Mouse (Mus musculus) heart, postnatal 0 days (tissue): Measurements from ENCODE around the gene Med1. TPM values are rescaled to one million over a fixed set of nuclear protein-coding genes. Genes with fewer than 3 reads are reported as not detected.

Experiments used
- ATAC-seq: fragments of 200-750 bp; cut with Nextera tagmentation; 2 replicates; pipeline ENCODE4 v1.8.0; 2017; ENCODE audit warnings: low read depth, moderate number of reproducible peaks, moderate library complexity; ENCODE audit not compliant: insufficient read depth
- DNase-seq: peaks from one replicate; pipeline ENCODE4 v3.0.0-alpha.2; 2016; ENCODE audit warnings: low spot score
- H3K27ac ChIP-seq: fragments of 300-500 bp; sonication (generic); 2 replicates; pipeline ENCODE4 v1.5.1; 2014; ENCODE audit warnings: low read depth, mild to moderate bottlenecking
- H3K27me3 ChIP-seq: fragments of 300-500 bp; sonication (generic); 2 replicates; pipeline ENCODE4 v1.6.1; 2014; ENCODE audit warnings: low read length, mixed read lengths; ENCODE audit not compliant: control insufficient read depth, insufficient read depth
- H3K36me3 ChIP-seq: fragments of 300-500 bp; sonication (generic); replicated peaks from 2 replicates; pipeline ENCODE4 v1.6.1; 2014; ENCODE audit warnings: low read length, mixed read lengths; ENCODE audit not compliant: control insufficient read depth, insufficient read depth
- H3K4me1 ChIP-seq: fragments of 300-500 bp; sonication (generic); 2 replicates; pipeline ENCODE4 v1.6.1; 2014; ENCODE audit warnings: antibody characterized with exemption; ENCODE audit not compliant: control insufficient read depth, insufficient read depth
- H3K4me2 ChIP-seq: fragments of 300-500 bp; sonication (generic); 2 replicates; pipeline ENCODE4 v1.6.1; 2014; ENCODE audit warnings: low read depth, mild to moderate bottlenecking, low read length, moderate library complexity
- H3K4me3 ChIP-seq: fragments of 300-500 bp; sonication (generic); 2 replicates; pipeline ENCODE4 v1.5.1; 2014; ENCODE audit warnings: low read depth, low read length
- H3K9ac ChIP-seq: fragments of 300-500 bp; sonication (generic); replicated peaks from 2 replicates; pipeline ENCODE4 v1.6.1; 2014; ENCODE audit warnings: low read depth, low read length, mixed read lengths
- H3K9me3 ChIP-seq: fragments of 300-500 bp; sonication (generic); replicated peaks from 2 replicates; pipeline ENCODE4 v1.6.1; 2016; ENCODE audit warnings: low read length; ENCODE audit not compliant: control insufficient read depth
- CTCF ChIP-seq: IDR thresholded peaks from 2 replicates; pipeline ENCODE4 v1.5.1; 2016; ENCODE audit warnings: antibody characterized with exemption, control low read depth, low read depth
- EP300 ChIP-seq: IDR thresholded peaks from 2 replicates; pipeline ENCODE4 v1.6.1; 2016; ENCODE audit warnings: antibody characterized with exemption, low read depth
- WGBS: fragments of 180-500 bp; shearing (Covaris S2); extraction: QIAGEN DNeasy Blood & Tissue Kit; methylation state at CpG from one replicate; pipeline ENCODE4 v1.1.7; 2014; 5-methylcytosine and 5-hydroxymethylcytosine counted together
- polyA plus RNA-seq: library from polyadenylated mRNA; unstranded; fragments of >200 nt; fragmentation: Nextera tagmentation; extraction: Ambion mirVana; gene quantifications from 2 replicates; pipeline ENCODE4 v1.2.1, GENCODE M21; 2015
- total RNA-seq: library from RNA; depleted of rRNA; stranded (reverse); fragments of >200 nt; gene quantifications from 2 replicates; pipeline ENCODE4 v1.2.3, GENCODE M21; 2014; ENCODE audit warnings: low replicate concordance

The Med1 gene
- total and polyA plus RNA-seq, 2 experiments from 2014 or later = 29.2 to 38.1 TPM

GRCm38 (mm10) chr11:98150625-98151156 lies 42.4 kb downstream of the Med1 start:
- TF ChIP-seq EP300 (no peak), CTCF (no peak)
- DNase-seq (no peak), ATAC-seq (no peak)
- H3K27me3 ChIP-seq = no peaks in the 10 kb centered on the region
- H3K4me1 ChIP-seq = peaks cover 18% of the 10 kb centered on the region
- H3K36me3 ChIP-seq = 0 out of 2 replicates have a peak, but pooled peaks cover 24% of the 10 kb centered on the region
- no peaks in the 10 kb centered on the region for H3K9me3 ChIP-seq
- peak overlapping the region; percentile 95 for H3K4me3 ChIP-seq
- H3K27ac ChIP-seq = no peak overlapping the region
- WGBS = 8% methylated on average over 10 of the region's 10 CpGs
- H3K9ac ChIP-seq = no peak overlapping the region; the same call in 1 of the 2 replicates
- peak overlapping the region; percentile 98 for H3K4me2 ChIP-seq

GRCm38 (mm10) chr11:98149786-98150624 lies 43.1 kb downstream of the Med1 start, which contains the start of gene Fbxl20:
Gene Fbxl20, minus strand, starts transcription at chr11:98150403.
- peak within 1 kb of the TSS; percentile 95 for H3K4me3 ChIP-seq
- peak; percentile 94 for DNase-seq
- H3K4me2 ChIP-seq = peak within 1 kb of the TSS; percentile 98
- peaks cover 18% of the 10 kb centered on the region for H3K4me1 ChIP-seq
- peak within 1 kb of the TSS; percentile 97 for H3K27ac ChIP-seq
- WGBS = under 1% methylated on average over 52 of the region's 65 CpGs
- H3K36me3 ChIP-seq = 0 out of 2 replicates have a peak, but pooled peaks cover 18% of the 10 kb centered on the region
- H3K9me3 ChIP-seq = no peaks in the 10 kb centered on the region
- H3K27me3 ChIP-seq = no peaks in the 10 kb centered on the region
- peak; percentile 83 for ATAC-seq
- no peak for TF ChIP-seq EP300
- TF ChIP-seq CTCF = no peak
- peak within 1 kb of the TSS; percentile 95 for H3K9ac ChIP-seq

GRCm38 (mm10) chr11:98149304-98149750 lies 43.8 kb downstream of the Med1 start:
- Histone ChIP-seq H3K9ac (peak overlapping the region; percentile 95), H3K9me3 (no peaks in the 10 kb centered on the region), H3K4me3 (peak overlapping the region; percentile 95), H3K4me2 (peak overlapping the region; percentile 98), H3K27ac (peak overlapping the region; percentile 97), H3K4me1 (peaks cover 18% of the 10 kb centered on the region), H3K36me3 (0 out of 2 replicates have a peak, but pooled peaks cover 11% of the 10 kb centered on the region), H3K27me3 (no peaks in the 10 kb centered on the region)
- no peak for TF ChIP-seq EP300
- TF ChIP-seq CTCF = no peak
- ATAC-seq = peak; percentile 86
- under 1% methylated on average over 36 of the region's 57 CpGs for WGBS
- DNase-seq = peak; percentile 86

- Histone ChIP-seq H3K9me3 (no peaks in the 10 kb centered on the region), H3K9ac (peak overlapping the region; percentile 95), H3K36me3 (0 out of 2 replicates have a peak, but pooled peaks cover 5% of the 10 kb centered on the region), H3K4me2 (peak overlapping the region; percentile 98), H3K4me1 (peaks cover 18% of the 10 kb centered on the region), H3K27ac (peak overlapping the region; percentile 97), H3K4me3 (peak overlapping the region; percentile 95), H3K27me3 (no peaks in the 10 kb centered on the region)
- WGBS = 1% methylated on average over 43 of the region's 45 CpGs
- DNase-seq = peak; percentile 16
- peak; percentile 47 for ATAC-seq
- TF ChIP-seq EP300 = no peak
- TF ChIP-seq CTCF = no peak
Measured at GRCm38 (mm10) chr11:98148551-98149301, 44.4 kb downstream of the Med1 start.

GRCm38 (mm10) chr11:98145856-98146255 lies 47.2 kb downstream of the Med1 start:
- TF ChIP-seq EP300 (no peak), CTCF (no peak)
- ATAC-seq = no peak
- WGBS = 74% methylated on average over 7 of the region's 7 CpGs

More at GRCm38 (mm10) chr11:98145856-98146255, 47.2 kb downstream of the Med1 start:
- no peaks in the 10 kb centered on the region for H3K9me3 ChIP-seq
- no peak overlapping the region for H3K4me2 ChIP-seq
- no peak overlapping the region for H3K27ac ChIP-seq
- H3K4me3 ChIP-seq = no peak overlapping the region
- H3K4me1 ChIP-seq = peaks cover 18% of the 10 kb centered on the region
- no peaks in the 10 kb centered on the region for H3K27me3 ChIP-seq
- no peaks in the 10 kb centered on the region for H3K36me3 ChIP-seq
- no peak for DNase-seq
- H3K9ac ChIP-seq = no peak overlapping the region
